Mouse (Mus musculus) left cerebral cortex, adult 8-10 months (tissue): ENCODE data around the gene OR5BS1P. TPM values are rescaled to one million over a fixed set of nuclear protein-coding genes. Genes with fewer than 3 reads are reported as not detected.
"Not testable (repeated sequence)": the region's sequence is repeated elsewhere in the genome, so short reads cannot be mapped to it uniquely, and the experiment has no call there.

ENCODE experiments used
- DNase-seq, 2 experiments: peaks; one replicate each; pipeline ENCODE4 v3.0.0; 2022; ENCODE audit warnings: low spot score in 2 of 2
- total RNA-seq, 4 experiments: library from RNA; stranded (reverse); gene quantifications; 2 replicates each; pipeline ENCODE4 v1.2.4; 2022

OR5BS1P gene
- not detected for total RNA-seq

DNA sequence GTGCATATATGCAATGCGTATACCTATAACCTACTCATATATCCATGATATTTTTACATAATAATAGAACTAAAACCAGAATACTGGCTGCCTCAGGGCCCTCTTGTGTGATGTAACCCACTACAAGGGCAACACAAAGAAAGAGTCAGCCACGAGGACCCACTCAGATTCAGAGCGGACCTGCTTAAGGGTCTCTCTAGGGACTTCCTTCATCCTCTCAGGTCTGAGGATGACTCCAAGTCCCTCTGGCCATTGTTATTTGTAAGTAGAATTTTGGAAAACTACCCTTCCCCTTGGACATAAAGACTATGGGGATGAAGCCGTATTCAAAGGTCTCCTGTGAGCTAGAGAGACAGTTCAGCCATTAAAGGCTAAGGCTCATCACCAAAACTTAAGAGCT is at the start of gene OR5BS1P:
TSS of gene OR5BS1P (plus strand) at position 301 of the 400 bp plus-strand sequence.
- DNase-seq, result no peak

DNA sequence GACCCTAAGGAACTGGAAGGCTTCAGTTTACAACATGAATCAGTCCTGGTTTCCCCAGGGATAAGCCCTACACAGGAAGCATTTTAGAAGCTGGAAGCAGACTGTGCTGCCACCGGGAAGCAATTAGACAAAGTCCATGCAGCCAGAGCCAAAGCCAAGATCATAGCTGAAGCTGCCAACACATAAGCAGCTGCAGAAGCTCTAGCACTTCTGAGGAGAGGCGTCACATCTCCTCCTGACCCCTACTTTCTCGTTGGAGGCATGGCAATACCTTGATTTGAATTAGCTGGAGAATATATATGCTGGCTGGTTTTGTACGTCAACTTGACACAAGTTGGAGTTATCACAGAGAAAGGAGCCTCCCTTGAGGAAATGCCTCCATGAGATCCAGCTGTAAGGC is 48.8 kb upstream of the OR5BS1P start:
- DNase-seq, result no peak

DNA sequence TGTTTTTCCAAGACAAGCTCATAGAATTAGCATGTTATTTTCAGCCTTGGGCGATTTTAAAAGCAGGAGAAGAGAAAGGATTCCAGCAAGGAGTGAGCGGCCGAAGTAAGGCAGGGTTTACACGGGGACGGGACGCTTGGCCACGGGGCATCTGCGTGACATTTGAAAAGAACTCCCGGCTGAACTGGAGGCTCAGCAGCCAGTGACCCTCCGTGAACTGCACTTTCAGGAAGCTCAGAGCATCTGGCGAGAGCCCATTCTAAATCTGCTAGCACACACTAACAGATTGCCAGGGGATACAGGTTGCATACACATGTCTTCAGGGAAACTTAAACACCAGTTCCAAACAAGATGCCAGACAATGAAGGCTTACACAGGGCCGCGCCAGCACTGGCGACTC is 45.4 kb upstream of the OR5BS1P start:
- DNase-seq, result no peak

DNA sequence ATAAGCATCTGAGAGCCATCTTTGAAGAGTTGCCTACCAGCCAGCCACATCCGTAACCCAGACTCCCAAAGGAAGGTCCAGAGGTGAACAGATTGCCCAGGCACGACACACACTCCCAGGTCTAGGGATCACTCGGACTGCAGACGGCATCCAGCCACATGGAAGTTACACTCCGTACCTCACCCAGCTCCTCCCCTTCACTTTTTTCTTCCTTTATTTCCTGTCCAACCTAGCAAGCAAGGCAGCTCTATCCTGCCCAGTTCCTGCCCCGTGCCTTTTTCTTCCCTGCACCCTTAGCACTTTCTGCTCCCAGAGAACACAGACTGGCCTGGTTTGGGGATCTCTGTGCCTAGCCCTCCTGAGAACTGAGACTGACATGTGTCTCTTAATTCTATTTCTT is 44.9 kb upstream of the OR5BS1P start:
- DNase-seq, result no peak

DNA sequence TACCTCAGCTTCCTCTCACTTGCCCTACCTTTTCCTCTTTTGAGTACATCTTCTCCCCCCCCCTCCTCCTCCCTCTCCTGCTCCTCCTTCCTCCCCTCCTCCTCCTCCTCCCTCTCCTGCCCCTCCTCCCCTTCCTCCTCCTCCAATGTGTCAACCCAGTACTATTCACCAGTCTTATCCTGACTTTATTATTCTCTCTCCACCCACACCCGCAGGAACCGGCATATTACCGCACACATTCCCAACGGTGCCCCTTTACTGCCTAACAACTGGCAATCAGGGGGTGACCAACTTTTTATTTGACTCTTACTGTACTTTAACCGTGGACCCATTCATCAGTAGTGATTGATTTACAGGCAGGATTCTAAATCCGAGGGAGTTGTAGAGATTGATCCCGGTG is 44.5 kb upstream of the OR5BS1P start:
- DNase-seq, result no peak

DNA sequence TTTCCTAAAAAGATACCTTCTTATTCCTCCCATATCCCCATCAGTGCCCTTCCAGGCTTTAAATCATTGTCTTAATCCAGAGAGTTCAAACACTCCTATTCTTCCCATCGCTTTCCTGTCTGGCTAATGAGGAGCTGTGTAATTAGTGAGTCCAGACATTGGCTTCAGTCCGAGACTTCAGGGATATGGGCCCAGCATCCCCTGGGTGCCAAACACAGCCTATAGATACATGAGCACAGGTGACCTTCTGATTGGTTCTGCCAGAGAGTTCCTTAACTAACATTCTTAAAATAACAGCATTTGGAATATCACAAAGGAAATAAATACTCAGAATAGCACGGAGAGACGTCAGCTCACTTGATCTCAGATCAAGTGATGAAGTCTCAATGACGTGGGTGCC is 38.8 kb upstream of the OR5BS1P start, which contains the start of gene Olfr282:
TSS of gene Olfr282 (plus strand) at position 301 of the 400 bp plus-strand sequence.
- not testable (repeated sequence) for DNase-seq

DNA sequence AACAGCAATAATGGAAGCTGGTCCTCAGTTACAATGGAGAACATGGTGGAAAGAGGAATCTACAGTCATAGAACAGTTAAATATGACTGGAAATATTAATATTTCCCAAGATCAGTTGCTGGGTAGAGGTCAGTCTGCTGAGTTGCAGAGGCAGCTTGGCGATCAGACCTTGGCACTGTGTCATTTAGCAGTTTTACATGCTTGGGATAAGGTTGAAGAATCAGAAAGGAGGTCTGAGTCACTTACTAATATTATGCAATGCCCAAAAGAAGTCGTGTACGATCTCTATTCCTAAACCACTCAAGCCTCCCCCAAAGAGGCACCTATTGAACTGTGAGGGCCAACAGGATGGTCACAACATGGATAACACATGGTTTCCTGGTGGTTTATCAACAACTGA is 25.1 kb upstream of the OR5BS1P start:
- DNase-seq, result no peak

DNA sequence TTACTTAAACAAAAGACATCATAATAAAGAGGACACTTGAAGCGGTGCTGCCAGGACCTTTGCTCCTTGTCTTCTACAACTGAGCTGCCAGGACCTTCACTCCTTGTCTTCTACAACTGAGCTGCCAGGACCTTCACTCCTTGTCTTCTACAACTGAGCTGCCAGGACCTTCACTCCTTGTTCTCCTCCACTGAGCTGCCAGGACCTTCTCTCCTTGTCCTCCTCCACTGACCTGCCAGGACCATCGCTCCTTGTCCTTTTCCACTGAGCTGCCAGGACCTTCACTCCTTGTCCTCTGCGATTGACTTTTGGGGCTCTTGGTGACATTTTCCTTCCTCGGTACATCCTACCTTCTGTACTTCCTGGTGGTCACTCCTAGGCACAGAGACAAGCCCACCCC is 21.2 kb upstream of the OR5BS1P start:
- no peak for DNase-seq

DNA sequence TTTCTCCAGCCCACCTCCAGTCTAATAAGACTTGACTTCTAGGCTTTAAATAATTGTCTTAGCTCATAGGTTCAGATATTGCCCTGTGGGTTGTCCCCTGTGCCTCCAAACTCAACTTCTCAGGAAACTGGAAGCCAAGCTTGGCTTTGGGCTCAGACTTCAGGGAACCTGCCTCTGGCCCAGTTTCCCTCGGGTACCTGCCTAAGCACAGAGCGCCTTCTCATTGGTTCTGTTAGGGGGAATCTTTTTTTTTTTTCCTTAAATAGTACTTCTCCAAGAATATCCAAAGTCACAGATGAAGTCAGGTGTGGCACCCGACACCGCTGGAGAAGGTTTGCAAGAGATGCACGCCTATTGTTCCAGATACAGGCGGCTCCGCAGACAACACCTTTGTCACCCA is 17.4 kb upstream of the OR5BS1P start, which contains the start of gene Olfr281:
TSS of gene Olfr281 (plus strand) at position 301 of the 400 bp plus-strand sequence.
- no peak for DNase-seq

DNA sequence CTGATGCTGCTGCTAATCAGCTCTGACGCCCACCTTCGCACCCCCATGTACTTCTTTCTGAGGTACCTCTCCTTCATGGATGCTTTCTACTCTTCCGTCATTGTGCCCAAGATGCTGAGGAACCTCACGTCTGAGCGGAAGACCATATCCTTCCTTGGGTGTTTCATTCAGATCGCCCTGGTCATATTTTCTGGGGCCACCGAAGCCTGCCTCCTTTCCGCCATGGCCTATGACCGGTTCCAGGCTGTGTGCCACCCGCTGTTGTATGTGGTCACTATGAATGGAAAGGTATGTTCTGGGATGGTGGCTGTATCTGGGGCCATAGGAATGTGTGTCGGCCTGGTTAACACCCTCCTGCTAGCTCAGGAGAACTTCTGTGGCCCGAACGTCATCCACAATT is 1.8 kb downstream of the OR5BS1P start:
- no peak for DNase-seq

DNA sequence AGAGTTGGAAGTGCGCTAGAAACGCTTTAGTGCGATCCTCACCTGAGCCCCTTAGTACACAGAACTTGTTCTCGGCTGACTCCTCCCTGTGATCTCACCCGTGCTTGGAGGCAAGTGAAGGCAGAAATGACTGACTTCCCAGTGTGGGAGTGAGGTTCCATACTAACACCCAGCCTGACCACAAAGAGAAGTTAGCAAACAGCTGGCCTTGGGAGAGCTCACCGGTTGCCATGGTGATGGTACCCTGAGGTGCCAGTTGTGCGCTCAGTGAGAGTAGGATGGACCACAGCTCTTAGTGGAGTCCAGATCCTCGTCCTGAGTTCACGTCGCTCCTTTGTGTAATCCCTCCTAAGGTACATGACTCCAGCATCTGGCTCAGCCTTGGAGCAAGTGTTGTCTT is 5.3 kb downstream of the OR5BS1P start:
- DNase-seq, result no peak

DNA sequence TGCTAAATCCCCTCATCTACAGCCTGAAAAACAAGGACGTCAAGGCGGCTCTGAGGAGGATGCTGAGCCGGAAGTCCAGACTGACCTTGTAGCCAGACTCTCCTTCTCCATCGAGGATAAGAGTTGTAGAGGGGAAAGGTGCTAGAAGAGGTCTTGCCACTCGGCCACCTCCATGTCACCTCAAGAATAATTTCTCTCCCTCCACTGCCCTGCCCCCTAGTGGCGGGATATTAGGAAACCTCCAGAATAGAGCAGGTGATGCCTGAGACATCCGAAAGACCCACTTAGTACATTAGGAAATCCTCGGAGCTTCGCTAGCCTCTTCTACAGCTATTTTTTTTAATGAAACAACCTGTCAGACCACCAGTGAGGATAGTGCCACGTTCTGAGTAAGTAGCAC is 5.7 kb downstream of the OR5BS1P start:
- DNase-seq, result no peak

DNA sequence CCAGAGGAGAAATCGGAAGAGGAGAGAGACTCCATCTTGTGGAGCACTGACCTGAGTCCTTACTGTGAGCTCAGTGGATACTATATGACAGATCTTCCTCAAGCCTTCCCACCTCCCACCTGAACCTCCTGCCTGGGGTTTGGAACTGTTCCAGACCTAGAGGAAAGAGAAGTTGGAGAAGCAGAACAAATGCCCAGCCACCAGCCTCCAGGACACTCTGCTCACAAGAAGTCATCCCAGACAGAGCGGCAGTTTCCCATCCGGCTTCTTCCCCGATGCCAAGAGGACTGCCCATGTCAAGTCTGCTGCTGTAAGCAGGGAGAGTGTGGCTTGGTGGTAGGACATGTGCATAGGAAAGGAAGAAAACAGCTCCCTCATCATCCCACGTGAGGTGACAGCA is 6.6 kb downstream of the OR5BS1P start:
- no peak for DNase-seq

DNA sequence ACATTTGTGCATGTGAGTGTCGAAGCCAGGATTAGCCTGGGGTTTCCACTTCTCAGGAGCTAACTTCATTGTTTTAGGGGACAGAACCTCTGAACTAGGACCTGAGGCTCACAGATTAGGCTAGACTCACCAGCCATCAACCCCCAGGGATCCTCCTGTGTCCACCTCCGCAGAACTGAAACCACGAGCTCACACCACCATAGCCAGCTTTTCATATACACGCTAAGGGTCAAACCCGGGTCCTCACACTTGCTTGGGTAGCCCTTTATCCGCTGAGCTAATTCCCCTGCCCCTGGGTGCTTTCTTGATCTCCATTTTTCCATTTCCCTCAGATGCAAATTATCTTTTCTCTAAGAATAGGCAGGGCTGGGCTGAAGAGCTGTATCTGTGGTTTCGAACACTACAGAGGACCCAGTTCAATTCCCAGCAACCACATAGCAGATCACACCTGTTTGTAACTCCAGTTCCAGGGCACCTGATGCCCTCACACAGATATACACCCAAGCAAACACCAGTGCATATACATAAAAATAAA is 9.9 kb downstream of the OR5BS1P start:
- no peak for DNase-seq

DNA sequence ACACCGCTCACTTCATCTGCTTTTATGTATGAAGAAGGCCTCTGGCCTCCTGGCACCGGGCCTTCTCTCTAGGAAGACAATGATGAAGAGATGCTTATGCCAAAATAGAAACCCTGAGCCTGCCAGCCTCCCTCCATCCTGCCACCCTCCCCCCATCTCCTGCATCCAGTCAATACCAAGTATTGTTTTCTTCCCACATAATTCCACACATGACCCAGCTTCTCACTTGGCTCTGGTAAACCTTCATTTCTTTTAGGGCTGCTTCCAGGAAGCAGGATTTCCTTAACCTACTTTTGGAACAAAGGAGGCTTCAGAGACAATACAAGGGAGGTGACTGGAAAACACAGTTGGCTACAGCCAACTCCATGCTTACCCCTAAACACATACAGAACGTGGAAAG is 13.0 kb downstream of the OR5BS1P start, which contains the start of gene Lalba:
TSS of gene Lalba (minus strand) at position 21 of the 400 bp plus-strand sequence.
- no peak for DNase-seq

DNA sequence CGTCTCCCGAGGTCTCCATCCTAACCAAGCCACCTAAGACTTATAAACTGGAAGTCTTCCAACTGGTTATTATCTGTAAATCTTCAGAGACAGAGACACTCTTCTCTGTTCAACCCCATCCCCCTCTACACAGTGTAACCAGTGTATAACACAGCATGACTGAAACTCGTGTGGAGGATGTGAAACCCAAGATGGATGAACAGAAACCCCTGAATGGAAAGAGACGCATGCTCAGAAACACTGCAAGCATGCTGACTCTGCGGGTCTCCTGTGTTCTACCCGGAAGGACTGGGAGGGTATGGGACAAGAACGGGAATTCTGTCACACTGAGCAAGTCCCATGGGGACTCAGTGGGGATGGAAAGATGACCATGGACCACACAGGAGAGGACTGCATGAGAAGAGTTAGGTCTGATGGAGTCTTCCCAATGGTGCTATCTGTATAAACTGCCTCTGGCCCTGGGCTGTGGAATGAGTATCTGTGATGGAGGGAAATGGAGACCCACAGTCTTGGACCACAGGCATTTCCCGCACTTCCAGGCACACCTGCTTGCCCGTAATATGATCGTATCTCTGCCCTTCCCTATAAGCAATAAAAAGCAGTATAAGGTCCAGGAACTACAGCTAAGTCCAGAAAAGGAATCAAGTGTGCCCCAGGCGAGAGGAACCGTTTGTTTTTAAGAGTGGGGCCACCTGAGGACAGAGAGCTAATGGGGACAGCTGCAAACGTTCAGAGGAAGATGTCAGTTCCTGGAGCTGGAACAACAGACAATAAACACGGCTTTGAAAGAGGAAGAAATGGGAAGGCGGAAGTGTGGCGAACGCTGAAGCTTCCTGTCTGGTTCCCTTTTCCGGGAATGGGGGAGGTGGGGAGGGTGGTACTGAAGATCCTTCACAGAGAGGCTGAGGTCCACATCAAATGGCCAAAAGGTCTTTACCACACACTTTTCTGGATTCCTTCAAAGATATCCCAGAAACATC is 14.5 kb downstream of the OR5BS1P start:
- DNase-seq, result no peak

DNA sequence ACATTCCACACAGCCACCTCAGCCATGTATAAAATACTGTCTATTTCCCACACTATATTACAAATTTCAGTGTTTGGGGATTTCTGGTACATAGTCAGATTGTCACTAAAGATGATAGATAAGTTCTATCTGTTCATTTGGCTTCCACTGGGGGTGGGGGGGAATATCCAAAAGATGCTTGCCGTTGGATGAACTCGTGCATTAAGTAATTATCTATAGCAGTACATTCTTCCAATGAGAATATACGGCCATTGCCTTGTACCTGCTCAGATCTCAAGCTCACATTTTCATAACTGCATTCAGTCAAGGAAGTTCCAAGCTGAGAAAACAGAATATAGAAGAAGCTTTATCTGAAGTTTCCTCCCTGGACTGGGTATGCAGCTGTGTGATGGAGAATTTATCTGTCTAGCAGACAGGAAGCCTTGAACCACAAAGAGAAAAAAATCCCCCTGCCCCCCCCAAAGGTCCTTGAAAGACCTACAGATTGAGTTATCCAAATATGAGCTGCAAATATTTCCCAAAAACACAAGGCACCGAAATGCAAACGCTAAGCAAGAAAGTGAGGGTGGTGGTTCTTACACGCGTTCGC is 16.8 kb downstream of the OR5BS1P start:
- DNase-seq, result no peak

DNA sequence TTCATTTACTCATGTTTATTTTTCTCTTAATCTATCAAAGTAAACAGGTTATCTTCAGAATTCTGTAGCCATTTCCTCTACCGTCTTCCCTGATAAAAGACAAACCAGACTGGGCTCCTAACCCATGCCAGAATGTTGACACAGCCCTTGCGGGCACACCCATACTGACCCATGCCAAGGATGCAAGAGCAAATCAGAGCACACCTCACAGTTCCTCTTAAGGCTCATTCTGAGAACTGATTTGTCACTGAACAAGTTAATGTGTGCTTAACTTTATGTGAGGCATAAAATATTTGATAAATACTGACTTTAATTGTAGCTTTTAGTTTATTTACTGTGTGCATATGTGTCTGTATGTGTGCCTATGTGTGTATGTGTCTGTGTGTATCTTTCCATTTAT is 21.6 kb downstream of the OR5BS1P start:
- no peak for DNase-seq

DNA sequence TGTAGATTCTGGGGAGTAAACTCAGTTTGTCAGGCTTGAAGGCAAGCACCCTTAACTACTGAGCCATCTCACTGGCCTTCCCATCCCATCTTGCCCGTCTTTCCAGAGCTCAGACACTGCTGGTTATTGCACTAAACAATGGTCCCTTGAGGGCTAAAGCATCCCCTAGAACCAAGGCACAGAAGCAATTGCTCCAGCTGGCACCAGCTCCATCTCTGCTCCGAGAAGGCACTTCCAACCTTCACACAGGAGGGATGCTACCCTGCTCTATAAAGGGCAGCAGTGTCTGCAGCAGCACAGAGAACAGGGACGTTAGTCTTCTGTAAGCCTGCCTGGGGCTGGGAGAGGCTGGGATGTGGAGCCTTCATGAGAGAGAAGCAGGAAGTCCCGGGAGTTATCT is 22.4 kb downstream of the OR5BS1P start, which contains the start of gene Olfr279:
TSS of gene Olfr279 (plus strand) at position 301 of the 400 bp plus-strand sequence.
- DNase-seq, result no peak

DNA sequence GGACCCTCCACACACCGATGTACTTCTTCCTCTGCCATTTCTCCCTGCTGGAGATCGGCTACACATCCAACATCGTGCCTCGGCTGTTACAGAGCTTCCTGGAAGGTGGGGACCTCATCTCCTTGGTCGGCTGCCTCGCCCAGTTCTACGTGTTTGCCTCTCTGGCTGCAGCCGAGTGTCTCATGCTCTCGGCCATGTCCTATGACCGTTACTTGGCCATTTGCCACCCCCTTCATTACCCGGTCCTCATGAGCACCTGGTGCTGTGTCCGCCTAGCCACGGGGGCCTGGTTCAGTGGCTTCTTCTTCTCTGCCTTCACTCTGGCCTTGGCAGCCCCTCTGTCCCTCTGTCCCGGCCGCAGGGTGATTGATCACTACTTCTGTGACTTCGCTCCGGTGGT is 27.9 kb downstream of the OR5BS1P start:
- no peak for DNase-seq

DNA sequence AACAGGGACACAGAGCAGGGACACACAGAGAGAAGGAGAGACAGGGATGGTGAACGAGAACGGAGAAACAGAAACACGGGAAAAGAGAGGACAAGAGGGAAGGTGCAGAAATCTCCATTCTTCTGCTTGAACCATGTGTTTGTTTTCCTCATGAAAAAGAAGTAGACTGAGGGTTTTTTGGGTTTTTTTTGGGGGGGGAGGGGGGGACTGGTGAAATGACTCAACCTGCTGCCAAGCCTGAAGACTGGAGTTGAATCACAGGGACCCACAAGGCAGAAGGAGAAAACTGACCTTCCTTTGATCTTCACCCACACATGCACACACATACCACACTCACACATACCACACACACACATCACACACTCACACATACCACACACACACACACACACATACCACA is 33.6 kb downstream of the OR5BS1P start:
- DNase-seq, result no peak

DNA sequence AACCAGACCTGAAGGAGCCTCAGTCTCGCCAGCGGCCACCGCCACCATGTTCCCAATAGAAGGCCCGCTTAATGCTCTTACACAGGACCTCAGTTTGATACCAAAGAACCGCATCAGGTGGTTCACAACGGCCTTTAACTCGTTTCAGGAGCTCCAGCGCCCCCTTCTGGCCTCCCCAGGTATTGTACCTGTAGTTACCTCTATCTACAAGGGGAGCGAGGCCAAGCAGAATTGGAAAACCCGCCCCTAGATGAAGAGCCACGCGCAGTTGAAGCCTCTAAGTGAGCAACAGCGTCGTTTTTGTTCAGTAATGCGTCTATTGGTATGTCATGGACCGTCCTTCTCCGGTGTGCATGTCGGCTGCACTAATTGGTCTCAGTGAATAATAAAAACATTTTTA is 34.8 kb downstream of the OR5BS1P start:
- DNase-seq, result no peak
